Mouse (Mus musculus) adipose tissue, adult 10 weeks (tissue): ENCODE measurements around the gene Pip5kl1. TPM values are rescaled to one million over a fixed set of nuclear protein-coding genes. Genes with fewer than 3 reads are reported as not detected.

Experiments used
- polyA plus RNA-seq: library from polyadenylated mRNA; stranded (reverse); fragments of 350-450 nt; fragmentation: Illumina TruSeq; extraction: RNeasy Lipid Tissue Mini Kit (QIAGEN cat#74804); gene quantifications from one replicate; pipeline ENCODE4 v1.2.3, GENCODE M21; 2014; ENCODE audit warnings: low read depth, low replicate concordance

Pip5kl1 gene
- polyA plus RNA-seq = not detected

DNA sequence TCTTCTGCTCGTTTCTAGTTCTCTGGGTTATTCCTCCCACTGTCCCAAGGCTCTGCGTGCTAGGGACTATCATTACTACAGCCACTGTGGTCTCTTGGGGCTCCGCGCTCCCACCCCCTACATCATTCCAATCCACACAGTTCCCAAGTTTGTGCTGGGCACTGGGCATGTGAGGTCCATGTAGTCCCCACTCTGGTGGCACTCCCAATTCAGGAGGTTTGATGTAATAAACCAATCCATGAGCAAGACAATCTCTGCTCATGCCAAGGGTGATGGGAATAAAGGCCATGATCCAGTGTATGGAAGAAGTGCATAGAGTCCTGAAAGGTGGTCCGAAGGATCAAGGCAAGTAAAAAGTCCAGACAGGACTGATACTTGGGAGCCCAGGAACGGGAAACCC, at the start of gene Pip5kl1:
TSS of gene Pip5kl1 (plus strand) at position 301 of the 400 bp plus-strand sequence.

DNA sequence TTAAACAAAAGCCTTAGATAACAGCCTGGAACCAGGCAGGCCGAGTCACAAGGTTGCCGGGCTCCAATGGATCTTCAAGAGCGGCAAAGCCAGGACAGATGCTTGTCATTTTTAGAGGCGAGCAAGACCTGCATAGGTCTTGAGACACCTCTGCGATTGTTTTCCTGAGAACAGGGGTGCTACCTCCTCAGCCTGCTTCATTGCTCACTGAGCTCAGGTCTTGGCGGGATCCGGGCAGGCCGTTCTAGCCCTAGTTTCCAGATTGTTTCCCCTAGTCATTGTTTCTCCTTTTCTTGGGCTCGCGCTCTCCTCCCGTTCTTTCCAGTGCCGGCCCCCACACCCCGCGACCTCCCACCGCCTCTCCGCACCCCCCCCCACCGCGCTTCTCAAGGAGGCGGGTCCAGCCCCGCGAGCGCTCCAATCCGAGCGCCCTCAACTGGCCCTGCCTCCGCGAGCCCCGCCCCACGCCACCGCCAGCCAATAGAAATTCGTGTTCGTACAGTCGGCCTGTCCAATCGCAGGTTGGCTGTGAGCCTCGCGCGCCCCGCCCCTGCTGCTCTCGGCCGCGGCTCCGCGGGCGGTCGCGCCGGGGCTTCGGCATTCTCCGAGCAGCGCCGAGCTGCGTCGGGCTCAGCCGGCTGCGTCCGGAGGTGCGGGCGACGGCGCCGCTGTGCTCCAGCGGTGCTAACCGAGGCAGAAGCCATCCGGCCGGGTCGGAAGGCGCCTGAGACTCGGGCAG, 39.7 kb upstream of the Pip5kl1 start, which contains the start of gene Fam102a:
TSS of gene Fam102a (plus strand) at position 600 of the 739 bp plus-strand sequence.

DNA sequence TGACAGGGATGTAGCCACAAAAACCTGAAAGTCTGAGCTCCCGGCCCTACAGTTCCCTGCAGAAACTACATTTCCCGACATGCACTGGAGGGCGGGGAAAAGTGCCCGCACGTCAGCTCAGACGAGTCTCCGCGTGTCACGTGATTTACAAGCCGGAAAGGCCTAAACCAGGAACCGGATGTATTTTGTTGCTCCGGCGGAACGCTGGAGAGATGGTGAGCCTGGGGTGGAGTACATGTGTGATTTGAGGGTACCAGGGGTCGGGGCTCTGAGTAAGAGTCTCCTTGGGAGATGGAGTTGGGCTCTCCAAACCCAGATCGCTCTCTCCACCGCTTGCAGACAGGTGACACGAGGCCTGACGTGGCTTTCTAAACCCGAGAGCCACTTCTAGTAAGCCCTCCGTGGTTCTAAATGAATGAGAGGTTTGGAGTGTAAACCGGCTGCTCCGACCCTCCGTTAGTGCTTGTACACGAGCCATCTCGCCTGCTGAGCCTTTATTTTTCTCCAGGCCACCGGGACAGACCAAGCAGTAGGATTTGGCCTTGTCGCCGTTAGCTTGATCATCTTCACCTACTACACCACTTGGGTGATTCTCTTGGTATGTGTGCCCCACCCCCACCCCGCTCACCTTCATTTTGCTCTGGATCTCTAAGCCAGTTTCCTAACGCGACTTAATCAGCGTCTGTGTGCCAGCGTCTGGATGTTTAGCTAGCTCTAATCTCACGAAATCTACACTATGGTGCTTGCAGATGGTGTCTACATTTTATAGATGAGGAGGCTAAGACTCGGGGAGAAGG, 3.7 kb upstream of the Pip5kl1 start, which contains the start of gene Dpm2:
TSS of gene Dpm2 (plus strand) at position 161 of the 797 bp plus-strand sequence.

DNA sequence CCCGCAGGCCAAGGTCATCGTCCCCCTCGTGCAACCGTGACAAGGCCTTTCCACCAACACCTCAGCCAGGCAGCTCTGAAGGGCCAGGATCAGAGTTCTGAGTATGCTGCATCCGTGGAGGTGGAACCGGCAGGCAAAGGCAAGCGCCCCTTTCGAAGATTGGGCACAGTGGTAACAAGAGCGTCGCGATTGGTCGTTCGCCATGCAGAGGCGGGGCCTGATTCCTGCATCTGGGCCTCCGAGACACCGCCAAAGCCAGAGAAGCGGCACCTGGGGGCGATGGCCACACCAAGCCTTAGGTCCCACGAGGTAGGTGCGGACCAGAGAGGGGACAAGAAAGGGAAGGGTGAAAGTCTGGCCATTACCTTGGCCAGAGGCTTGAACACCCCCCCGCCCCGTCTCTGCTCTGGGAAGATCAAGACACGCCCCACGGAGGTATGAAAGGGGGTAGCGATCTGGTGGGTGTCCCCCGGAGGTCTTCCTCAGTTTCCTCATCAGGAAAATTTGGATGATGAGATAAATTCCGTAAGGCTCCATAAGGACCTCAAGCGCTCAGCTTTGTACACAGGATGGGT, 1.1 kb downstream of the Pip5kl1 start, which contains the start of gene 9430097D07Rik:
TSS of gene 9430097D07Rik (minus strand) at position 99 of the 575 bp plus-strand sequence.

DNA sequence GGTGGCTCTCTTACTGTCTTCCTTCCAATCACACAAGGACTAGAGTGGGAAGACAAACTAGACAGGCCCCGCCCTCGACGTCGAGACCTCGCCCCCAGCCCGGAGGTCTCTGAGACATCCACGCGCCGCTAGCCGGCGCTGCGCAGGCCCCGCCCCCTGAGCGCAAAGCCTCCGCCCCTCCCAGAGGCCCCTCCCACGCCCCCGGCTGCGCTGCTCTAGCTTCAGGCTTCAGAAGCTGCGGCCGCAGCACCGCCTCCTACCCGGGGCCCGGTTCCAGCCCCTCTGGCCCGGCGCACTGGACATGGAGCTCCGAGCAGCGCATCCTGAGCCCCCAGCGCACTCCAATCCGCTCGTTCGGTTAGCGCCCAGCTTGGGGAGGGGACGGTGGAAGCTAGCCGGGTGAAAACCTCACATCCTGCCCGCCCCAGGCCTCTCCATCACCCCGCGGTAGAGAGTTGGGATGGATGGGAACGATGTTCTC, 12.3 kb downstream of the Pip5kl1 start, which contains the start of gene St6galnac4:
TSS of gene St6galnac4 (plus strand) at position 225 of the 481 bp plus-strand sequence.

DNA sequence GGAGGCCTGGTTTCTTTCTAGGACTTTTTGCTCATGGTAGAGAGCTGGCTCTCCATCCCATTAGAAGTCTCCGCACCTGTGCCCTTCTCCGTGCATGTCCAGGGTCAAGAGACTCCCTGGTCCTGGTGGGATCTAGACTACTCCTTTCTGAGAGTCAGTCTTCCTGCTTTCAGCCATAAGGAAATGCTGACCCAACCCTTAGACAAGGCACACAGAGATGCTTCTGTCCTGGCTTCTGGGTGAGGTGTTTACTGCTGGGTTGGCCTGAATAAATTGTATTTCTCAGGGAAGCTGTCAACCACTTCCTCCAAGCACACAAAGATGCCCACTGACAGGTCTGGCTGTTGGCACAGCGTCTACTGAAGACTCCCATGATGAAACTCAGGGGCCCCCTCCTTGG, 24.8 kb downstream of the Pip5kl1 start, which contains the start of gene St6galnac6:
TSS of gene St6galnac6 (plus strand) at position 301 of the 400 bp plus-strand sequence.

DNA sequence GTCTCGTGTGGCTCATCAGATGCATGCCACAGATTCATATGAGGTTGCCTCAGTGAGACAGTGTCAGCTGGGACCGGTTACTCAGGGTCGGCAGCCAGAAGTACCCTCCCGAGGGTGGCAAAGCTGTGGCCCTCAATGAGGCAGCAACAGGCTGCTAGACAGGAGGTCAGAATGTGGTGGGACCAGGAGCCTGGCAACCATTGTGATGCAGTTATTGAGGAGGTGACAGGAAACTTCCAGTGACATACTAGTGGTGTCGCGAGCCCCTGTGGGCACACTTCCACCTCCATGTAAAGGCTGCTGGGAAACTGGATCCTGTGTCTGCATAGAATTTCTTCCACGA, 46.9 kb downstream of the Pip5kl1 start, which contains the start of gene Ak1:
TSS of gene Ak1 (plus strand) at position 242 of the 343 bp plus-strand sequence.

Other genes starting within 250 kb of the Pip5kl1 start
- gene Ciz1, start 222.5 kb upstream of the Pip5kl1 start, polyA plus RNA-seq = 72.0 TPM
- 15.8 TPM for gene Dnm1, start 221.5 kb upstream of the Pip5kl1 start, polyA plus RNA-seq
- gene 1110008P14Rik, start 192.9 kb upstream of the Pip5kl1 start, polyA plus RNA-seq = 149 TPM
- 3,725 TPM for gene Lcn2, start 186.5 kb upstream of the Pip5kl1 start, polyA plus RNA-seq
- gene Ptges2, start 178.9 kb upstream of the Pip5kl1 start, polyA plus RNA-seq = 33.6 TPM
- 3.6 TPM for gene Naif1, start 124.3 kb upstream of the Pip5kl1 start, polyA plus RNA-seq
- 25.0 TPM for gene Slc25a25, start 123.4 kb upstream of the Pip5kl1 start, polyA plus RNA-seq
- 29.4 TPM for gene Fam102a, start 39.5 kb upstream of the Pip5kl1 start, polyA plus RNA-seq
- gene Dpm2, start 3.9 kb upstream of the Pip5kl1 start, polyA plus RNA-seq = 87.5 TPM
- gene 9430097D07Rik, start 887 bp downstream of the Pip5kl1 start, polyA plus RNA-seq = not detected
- gene St6galnac4, start 12.3 kb downstream of the Pip5kl1 start, polyA plus RNA-seq = 28.3 TPM
- gene St6galnac6, start 24.9 kb downstream of the Pip5kl1 start, polyA plus RNA-seq = 24.1 TPM
- 38.9 TPM for gene Ak1, start 47.0 kb downstream of the Pip5kl1 start, polyA plus RNA-seq
- 49.7 TPM for gene Eng, start 71.8 kb downstream of the Pip5kl1 start, polyA plus RNA-seq
- 50.8 TPM for gene Fpgs, start 129.3 kb downstream of the Pip5kl1 start, polyA plus RNA-seq
- 63.0 TPM for gene Cdk9, start 138.3 kb downstream of the Pip5kl1 start, polyA plus RNA-seq
- gene Sh2d3c, start 146.3 kb downstream of the Pip5kl1 start, polyA plus RNA-seq = 12.2 TPM
- not detected for gene 6330409D20Rik, start 166.2 kb downstream of the Pip5kl1 start, polyA plus RNA-seq
- gene Tor2a, start 182.4 kb downstream of the Pip5kl1 start, polyA plus RNA-seq = 40.9 TPM
- 4.4 TPM for gene Ttc16, start 200.8 kb downstream of the Pip5kl1 start, polyA plus RNA-seq
- 5.0 TPM for gene Ptrh1, start 201.0 kb downstream of the Pip5kl1 start, polyA plus RNA-seq
- 3.0 TPM for gene Cfap157, start 209.6 kb downstream of the Pip5kl1 start, polyA plus RNA-seq